Mouse (Mus musculus) E14TG2a.4 (cell line): ENCODE data around the gene Inafm1.
A peak's percentile ranks its signal among the peaks of the same experiment; 100 is the strongest.

ENCODE experiments used
- H3K27me3 ChIP-seq: 2 replicates; pipeline ENCODE4 v1.6.1; 2014; ENCODE audit warnings: low read length, control low read depth; ENCODE audit not compliant: insufficient read depth
- H3K36me3 ChIP-seq: 2 replicates; pipeline ENCODE4 v1.6.1; 2014; ENCODE audit warnings: low read length, control low read depth; ENCODE audit not compliant: insufficient read depth
- H3K4me1 ChIP-seq: replicated peaks from 2 replicates; pipeline ENCODE4 v1.6.1; 2014; ENCODE audit warnings: low read depth, low read length, control low read depth
- H3K4me3 ChIP-seq: replicated peaks from 2 replicates; pipeline ENCODE4 v1.5.1; 2014; ENCODE audit warnings: mild to moderate bottlenecking, low read length
- H3K9me3 ChIP-seq: 2 replicates; pipeline ENCODE4 v1.6.1; 2014; ENCODE audit warnings: low read length, control low read depth
- CTCF ChIP-seq: conservative IDR thresholded peaks from 2 replicates; pipeline ENCODE4 v1.5.1; 2014; ENCODE audit warnings: low read length
- NANOG ChIP-seq: IDR thresholded peaks from 2 replicates; pipeline ENCODE4 v1.6.1; 2014; ENCODE audit warnings: borderline replicate concordance, low read length, mixed read lengths
- POU5F1 ChIP-seq: IDR thresholded peaks from 2 replicates; pipeline ENCODE4 v1.6.1; 2014; ENCODE audit warnings: low read length, borderline replicate concordance

The Inafm1 gene

GRCm38 (mm10) chr7:16299419-16300035, 26.1 kb upstream of the Inafm1 start:
- Histone ChIP-seq H3K9me3 (no peaks in the 10 kb centered on the region), H3K4me1 (peaks cover 46% of the 10 kb centered on the region), H3K4me3 (peak overlapping the region; percentile 76), H3K27me3 (peaks cover 7% of the 10 kb centered on the region), H3K36me3 (no peaks in the 10 kb centered on the region)
- TF ChIP-seq POU5F1 = no peak
- TF ChIP-seq NANOG = no peak
- no peak for TF ChIP-seq CTCF

GRCm38 (mm10) chr7:16298927-16299326, 25.5 kb upstream of the Inafm1 start:
- Histone ChIP-seq H3K27me3 (peaks cover 7% of the 10 kb centered on the region), H3K4me1 (peaks cover 46% of the 10 kb centered on the region), H3K9me3 (no peaks in the 10 kb centered on the region), H3K36me3 (no peaks in the 10 kb centered on the region), H3K4me3 (0 out of 2 replicates have a peak overlapping the region, but pooled peaks have one; percentile 76)
- TF ChIP-seq NANOG (no peak), CTCF (no peak), POU5F1 (no peak)

- H3K4me3 ChIP-seq = peak overlapping the region; percentile 43; the same call in 1 of the 2 replicates
- no peaks in the 10 kb centered on the region for H3K36me3 ChIP-seq
- no peaks in the 10 kb centered on the region for H3K9me3 ChIP-seq
- TF ChIP-seq NANOG = no peak
- TF ChIP-seq POU5F1 = no peak
- H3K4me1 ChIP-seq = peaks cover 46% of the 10 kb centered on the region
- H3K27me3 ChIP-seq = peaks cover 7% of the 10 kb centered on the region
Observed at GRCm38 (mm10) chr7:16297616-16298015, 24.2 kb upstream of the Inafm1 start.

GRCm38 (mm10) chr7:16296766-16297390, 23.5 kb upstream of the Inafm1 start:
- Histone ChIP-seq H3K4me1 (peaks cover 46% of the 10 kb centered on the region), H3K4me3 (peak overlapping the region; percentile 43; the same call in 1 of the 2 replicates), H3K27me3 (peaks cover 7% of the 10 kb centered on the region), H3K9me3 (no peaks in the 10 kb centered on the region), H3K36me3 (no peaks in the 10 kb centered on the region)
- TF ChIP-seq POU5F1 (no peak), CTCF (0 out of 2 replicates have a peak, but pooled peaks have one; percentile 10)

DNA sequence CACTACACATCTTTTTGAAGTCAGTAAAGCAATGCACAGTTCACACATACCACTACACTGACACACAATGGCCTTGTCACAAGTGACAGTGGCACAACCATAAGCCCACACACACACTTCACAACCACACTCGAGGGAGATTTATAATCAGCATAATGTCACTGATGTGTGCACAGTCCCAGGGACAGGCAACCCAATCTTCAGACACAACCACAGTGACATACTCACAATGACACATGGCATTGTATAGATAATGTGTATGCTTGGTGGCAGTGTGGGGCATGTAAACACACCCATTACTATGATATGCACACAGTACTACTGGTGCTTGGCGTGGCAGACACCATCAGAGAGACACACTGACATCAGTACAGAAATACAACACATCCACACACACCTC, 22.7 kb upstream of the Inafm1 start:
- Histone ChIP-seq H3K36me3 (no peaks in the 10 kb centered on the region), H3K4me3 (no peak overlapping the region), H3K9me3 (no peaks in the 10 kb centered on the region), H3K27me3 (peaks cover 7% of the 10 kb centered on the region), H3K4me1 (peaks cover 46% of the 10 kb centered on the region)
- TF ChIP-seq POU5F1 (no peak), NANOG (no peak), CTCF (no peak)

DNA sequence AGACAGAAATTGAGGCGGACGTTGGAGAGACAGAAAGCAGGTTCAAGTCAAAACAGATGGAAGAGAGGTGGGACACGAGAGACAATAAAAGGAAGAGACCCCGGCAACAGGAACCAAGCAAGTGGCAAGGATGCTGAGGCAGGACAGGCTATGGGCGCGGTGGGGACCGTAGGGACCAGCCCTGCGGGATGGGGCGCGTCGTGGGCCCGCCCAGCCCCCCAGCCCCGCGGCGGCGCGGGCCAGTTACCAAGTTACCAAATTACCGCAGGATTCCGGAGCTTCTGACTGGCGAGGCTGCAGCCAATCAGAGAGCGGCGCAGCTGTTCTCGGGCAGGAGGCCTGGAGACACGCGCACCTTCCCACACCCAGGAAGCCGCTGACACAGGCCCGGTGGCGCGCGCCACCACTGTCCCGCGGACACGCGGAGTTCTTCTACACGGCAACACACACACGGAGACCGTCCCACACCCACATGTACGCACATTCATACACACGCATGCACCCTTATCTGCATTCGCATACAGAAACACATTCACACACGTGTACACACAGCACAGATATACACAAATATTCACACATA, 22.0 kb upstream of the Inafm1 start:
- Histone ChIP-seq H3K4me3 (peak overlapping the region; percentile 79), H3K27me3 (peaks cover 7% of the 10 kb centered on the region), H3K4me1 (peaks cover 39% of the 10 kb centered on the region), H3K36me3 (no peaks in the 10 kb centered on the region), H3K9me3 (no peaks in the 10 kb centered on the region)
- TF ChIP-seq POU5F1 (no peak), NANOG (no peak), CTCF (no peak)

GRCm38 (mm10) chr7:16294837-16295236, 21.4 kb upstream of the Inafm1 start:
- H3K4me1 ChIP-seq = peaks cover 35% of the 10 kb centered on the region
- TF ChIP-seq CTCF (peak; percentile 73), POU5F1 (no peak)
- no peaks in the 10 kb centered on the region for H3K36me3 ChIP-seq
- peak overlapping the region; percentile 79 for H3K4me3 ChIP-seq
- H3K27me3 ChIP-seq = peaks cover 7% of the 10 kb centered on the region
- H3K9me3 ChIP-seq = no peaks in the 10 kb centered on the region

- Histone ChIP-seq H3K9me3 (no peaks in the 10 kb centered on the region), H3K27me3 (peaks cover 7% of the 10 kb centered on the region), H3K4me3 (no peak overlapping the region), H3K36me3 (no peaks in the 10 kb centered on the region), H3K4me1 (peaks cover 34% of the 10 kb centered on the region)
- TF ChIP-seq CTCF (no peak), NANOG (no peak), POU5F1 (no peak)
Observed at GRCm38 (mm10) chr7:16294346-16294745, 20.9 kb upstream of the Inafm1 start.
